Mouse (Mus musculus): ENCODE measurements around the gene Six2.

GRCm38 (mm10) chr17:85690323-85690968 lies 2.4 kb upstream of the Six2 start:
- no peak for TF ChIP-seq POLR2A (IDR thresholded peaks at IDR 0.05; ENCODE audit: low read depth, low read length)
- TF ChIP-seq CTCF (IDR thresholded peaks at IDR 0.05; ENCODE audit: extremely low read depth, insufficient read depth, insufficient read length, insufficient replicate concordance), result no peak
